ENCODE assay signal across 12 mouse cellular contexts in the genomic region with DNA sequence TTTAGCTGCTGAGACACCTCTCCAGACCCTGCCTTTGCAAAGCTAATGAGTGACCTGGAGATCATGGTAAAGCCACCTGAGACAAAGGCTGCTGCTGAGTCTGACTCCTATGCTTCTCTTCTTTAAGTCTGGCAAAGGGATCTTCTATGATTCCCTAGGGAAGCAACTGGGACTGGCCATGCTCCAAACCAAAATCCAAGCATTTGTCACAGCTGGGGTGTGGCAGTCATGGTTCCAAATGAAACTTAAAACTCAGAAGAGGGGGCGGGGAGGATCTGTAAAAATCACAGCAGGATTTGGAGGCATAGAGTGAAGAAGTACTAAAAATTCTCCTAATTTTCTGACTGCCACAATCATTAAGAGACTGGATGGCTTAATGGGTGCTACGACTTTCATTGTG. TPM values are rescaled to one million over a fixed set of nuclear protein-coding genes. Genes with fewer than 3 reads are reported as not detected.
DNase-seq lines count a peak whose midpoint lies in the region; ATAC-seq and TF ChIP-seq lines count a peak whose summit lies in the region.
"Had no signal": no experiment of that assay in that cellular context is flagged by ENCODE, and none has a peak within 500 bp of the region (broad histone marks: within the 10 kb centered on the region; RNA-seq: fewer than 3 reads in every experiment).

No protein-coding gene starts in this region.

- no peak overlapping the region for H3K4me3 ChIP-seq in hindbrain, embryonic 10.5 days
- H3K4me3 ChIP-seq in hindbrain, embryonic 11.5 days (ENCODE audit: low read depth, low read length), result no peak overlapping the region
- H3K4me3 ChIP-seq in testis, adult 2 months (ENCODE audit: control insufficient read depth, low read depth, low read length), result no peak overlapping the region
- no peak overlapping the region for H3K4me3 ChIP-seq in intestine, embryonic 15.5 days (replicated peaks)
- H3K4me3 ChIP-seq: hindbrain, embryonic 13.5 days; stomach, embryonic 15.5 days had no signal

- no peak overlapping the region for H3K4me2 ChIP-seq in hindbrain, embryonic 11.5 days (replicated peaks; ENCODE audit: low read depth, low read length)
- no peak overlapping the region for H3K4me2 ChIP-seq in intestine, embryonic 15.5 days (replicated peaks)
- H3K4me2 ChIP-seq: hindbrain, embryonic 13.5 days; stomach, embryonic 15.5 days had no signal

- TF ChIP-seq POLR2A in testis, adult 2 months (IDR thresholded peaks at IDR 0.05; ENCODE audit: control insufficient read depth, low read depth, low read length), result no peak

- DNase-seq in hindbrain, embryonic 10.5 days (ENCODE audit: low spot score), result no peak
- no peak for DNase-seq in hindbrain, embryonic 11.5 days (ENCODE audit: low spot score)
- no peak for DNase-seq in testis, postnatal 14 days (ENCODE audit: low spot score)
- peak; percentile 30 to 31 for DNase-seq in gastrocnemius, adult 8-10 months (ENCODE audit: low spot score in 2 of 2)
- no peak for DNase-seq in spleen, adult 18-20 months
- DNase-seq: cerebellum, adult 11 months; lung, postnatal 14 days had no signal

- no peak for ATAC-seq in hindbrain, embryonic 11.5 days (ENCODE audit: low FRiP score)
- ATAC-seq in inflammation-experienced regulatory T-cells, adult 6 months, result no peak
- no peak for ATAC-seq in intestine, embryonic 15.5 days

- H3K27me3 ChIP-seq in hindbrain, embryonic 10.5 days (ENCODE audit: insufficient read depth, poor library complexity, severe bottlenecking), result no peaks in the 10 kb centered on the region
- no peaks in the 10 kb centered on the region for H3K27me3 ChIP-seq in hindbrain, embryonic 11.5 days (ENCODE audit: control insufficient read depth, insufficient read depth, low read length)
- no peaks in the 10 kb centered on the region for H3K27me3 ChIP-seq in testis, adult 2 months (ENCODE audit: control insufficient read depth, insufficient read depth, low read length)
- H3K27me3 ChIP-seq in intestine, embryonic 15.5 days (replicated peaks), result no peaks in the 10 kb centered on the region
- H3K27me3 ChIP-seq: hindbrain, embryonic 13.5 days; stomach, embryonic 15.5 days had no signal

- H3K4me1 ChIP-seq in hindbrain, embryonic 10.5 days (replicated peaks), result peaks cover 32% of the 10 kb centered on the region
- H3K4me1 ChIP-seq in hindbrain, embryonic 11.5 days (replicated peaks; ENCODE audit: control insufficient read depth, insufficient read depth, low read length), result no peaks in the 10 kb centered on the region
- H3K4me1 ChIP-seq in testis, adult 2 months (ENCODE audit: control insufficient read depth, insufficient read depth, low read length), result no peaks in the 10 kb centered on the region
- no peaks in the 10 kb centered on the region for H3K4me1 ChIP-seq in intestine, embryonic 15.5 days (replicated peaks)

- no peaks in the 10 kb centered on the region for H3K36me3 ChIP-seq in hindbrain, embryonic 10.5 days
- H3K36me3 ChIP-seq in hindbrain, embryonic 11.5 days (ENCODE audit: control insufficient read depth, insufficient read depth, low read length), result no peaks in the 10 kb centered on the region
- no peaks in the 10 kb centered on the region for H3K36me3 ChIP-seq in testis, adult 2 months (ENCODE audit: control insufficient read depth, insufficient read depth, low read length)
- H3K36me3 ChIP-seq in intestine, embryonic 15.5 days, result no peaks in the 10 kb centered on the region
- H3K36me3 ChIP-seq: hindbrain, embryonic 13.5 days; stomach, embryonic 15.5 days had no signal

- no peak for TF ChIP-seq CTCF in testis, adult 2 months (IDR thresholded peaks at IDR 0.05; ENCODE audit: control insufficient read depth, insufficient read depth, insufficient replicate concordance, low read depth, low read length)

- no peaks in the 10 kb centered on the region for H3K9me3 ChIP-seq in hindbrain, embryonic 10.5 days
- no peaks in the 10 kb centered on the region for H3K9me3 ChIP-seq in hindbrain, embryonic 11.5 days (ENCODE audit: control insufficient read depth, low read length)
- no peaks in the 10 kb centered on the region for H3K9me3 ChIP-seq in intestine, embryonic 15.5 days
- H3K9me3 ChIP-seq: hindbrain, embryonic 13.5 days; stomach, embryonic 15.5 days had no signal

- H3K9ac ChIP-seq in hindbrain, embryonic 11.5 days (ENCODE audit: low read depth, low read length), result no peak overlapping the region
- no peak overlapping the region for H3K9ac ChIP-seq in intestine, embryonic 15.5 days
- H3K9ac ChIP-seq: hindbrain, embryonic 13.5 days; stomach, embryonic 15.5 days had no signal

- peak overlapping the region; percentile 83 for H3K27ac ChIP-seq in hindbrain, embryonic 10.5 days
- H3K27ac ChIP-seq in hindbrain, embryonic 11.5 days (ENCODE audit: low read depth, low read length), result no peak overlapping the region
- peak overlapping the region; percentile 16; the same call in 1 of the 2 replicates for H3K27ac ChIP-seq in testis, adult 2 months (ENCODE audit: control insufficient read depth, insufficient read depth, low read depth, low read length)
- H3K27ac ChIP-seq in intestine, embryonic 15.5 days, result no peak overlapping the region

- 78% methylated on average over 2 of the region's 2 CpGs for WGBS in hindbrain, embryonic 10.5 days
- 82% methylated on average over 2 of the region's 2 CpGs for WGBS in hindbrain, embryonic 11.5 days
- WGBS in intestine, embryonic 15.5 days, result 96% methylated on average over 2 of the region's 2 CpGs

RNA-seq across cellular contexts. Expression of gene Spg20, which starts 14.7 kb away (rescaled TPM):
- polyA plus RNA-seq in hindbrain, embryonic 10.5 days (2016; fragmentation: Nextera tagmentation; extraction: Ambion mirVana), result 41.5 and 55.9 TPM in 2 replicates
- 49.6 and 49.7 TPM in 2 replicates for polyA plus RNA-seq in hindbrain, embryonic 11.5 days (2014; fragmentation: Nextera tagmentation; extraction: Ambion mirVana)
- 11.1 and 12.9 TPM in 2 replicates for polyA plus RNA-seq in testis, adult 2 months (2012; rRNA removed)
- 10 to 100 TPM; 24.5 to 33.9 (median 30.1) TPM for total RNA-seq in gastrocnemius, adult 8-10 months (2022)
- polyA plus RNA-seq in inflammation-experienced regulatory T-cells, adult 6 months (2017; shearing (Covaris generic)), result 10 to 100 TPM; 19.9 to 22.3 (median 20.6) TPM
- 32.8 and 37.4 TPM in 2 replicates for polyA plus RNA-seq in intestine, embryonic 15.5 days (2015; fragmentation: Nextera tagmentation; extraction: Ambion mirVana)

RNA-seq across cellular contexts. Expression of gene Ccdc169, which starts 40.0 kb away (rescaled TPM):
- polyA plus RNA-seq in hindbrain, embryonic 10.5 days (2016; fragmentation: Nextera tagmentation; extraction: Ambion mirVana), result 0.06 and 0.10 TPM in 2 replicates
- 0.20 TPM in 1 of 2 replicates, not detected in the other for polyA plus RNA-seq in hindbrain, embryonic 11.5 days (2014; fragmentation: Nextera tagmentation; extraction: Ambion mirVana)
- polyA plus RNA-seq in testis, adult 2 months (2012; rRNA removed), result 113 and 137 TPM in 2 replicates
- not detected for total RNA-seq in gastrocnemius, adult 8-10 months (2022)
- polyA plus RNA-seq in inflammation-experienced regulatory T-cells, adult 6 months (2017; shearing (Covaris generic)), result not detected
- polyA plus RNA-seq in intestine, embryonic 15.5 days (2015; fragmentation: Nextera tagmentation; extraction: Ambion mirVana), result 0.05 TPM in 1 of 2 replicates, not detected in the other

RNA-seq across cellular contexts. Expression of gene Ccna1, which starts 41.9 kb away (rescaled TPM):
- 2.1 and 2.9 TPM in 2 replicates for polyA plus RNA-seq in hindbrain, embryonic 10.5 days (2016; fragmentation: Nextera tagmentation; extraction: Ambion mirVana)
- polyA plus RNA-seq in hindbrain, embryonic 11.5 days (2014; fragmentation: Nextera tagmentation; extraction: Ambion mirVana), result 1.6 and 3.7 TPM in 2 replicates
- 144 and 152 TPM in 2 replicates for polyA plus RNA-seq in testis, adult 2 months (2012; rRNA removed)
- total RNA-seq in gastrocnemius, adult 8-10 months (2022), result not detected
- not detected for polyA plus RNA-seq in inflammation-experienced regulatory T-cells, adult 6 months (2017; shearing (Covaris generic))
- 1.3 and 1.6 TPM in 2 replicates for polyA plus RNA-seq in intestine, embryonic 15.5 days (2015; fragmentation: Nextera tagmentation; extraction: Ambion mirVana)

Comparison
In these comparisons a context has a peak if more than half of its experiments do, and no peak if none do; other contexts are left out.
1. H3K27ac ChIP-seq: peak in hindbrain, embryonic 10.5 days (single experiment) and testis, adult 2 months (single experiment); none in hindbrain, embryonic 11.5 days (single experiment) and intestine, embryonic 15.5 days (single experiment).
2. DNase-seq: peak in gastrocnemius, adult 8-10 months (2 of 2); none in hindbrain, embryonic 10.5 days (single experiment), hindbrain, embryonic 11.5 days (single experiment), testis, postnatal 14 days (single experiment) and spleen, adult 18-20 months (0 of 2).
3. RNA of gene Ccdc169, which starts 40.0 kb away (polyA plus RNA-seq): 113 to 137 TPM in testis, adult 2 months; 0.20 TPM in hindbrain, embryonic 11.5 days, 0.06 to 0.10 TPM in hindbrain, embryonic 10.5 days, 0.05 TPM in intestine, embryonic 15.5 days and not detected in inflammation-experienced regulatory T-cells, adult 6 months; every median in the first group is over 10 times any median in the second.
4. RNA of gene Ccna1, which starts 41.9 kb away (polyA plus RNA-seq): 144 to 152 TPM in testis, adult 2 months; 1.6 to 3.7 TPM in hindbrain, embryonic 11.5 days, 2.1 to 2.9 TPM in hindbrain, embryonic 10.5 days, 1.3 to 1.6 TPM in intestine, embryonic 15.5 days and not detected in inflammation-experienced regulatory T-cells, adult 6 months; every median in the first group is over 10 times any median in the second.